Comparison of ENCODE assay signal across 13 mouse cellular contexts in the genomic region with DNA sequence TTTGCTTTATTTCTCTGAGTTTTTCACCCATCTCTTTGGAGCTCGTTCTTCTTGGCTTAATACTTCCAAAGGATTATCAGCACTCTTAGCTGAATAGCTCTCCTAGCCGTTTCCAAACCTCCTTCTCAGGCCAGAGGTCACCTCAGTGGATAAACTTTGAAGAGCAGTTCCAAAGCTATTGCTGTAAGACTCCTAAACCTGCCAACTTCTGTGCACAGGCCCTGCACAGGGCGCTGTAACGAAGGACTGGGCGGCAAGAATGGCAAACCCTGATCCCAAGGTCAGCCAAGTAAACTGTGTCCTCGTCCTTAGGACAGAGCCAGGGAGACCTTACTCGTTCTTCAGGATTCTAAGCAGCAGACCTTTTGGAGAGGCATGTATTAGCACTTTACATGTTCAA. TPM values are rescaled to one million over a fixed set of nuclear protein-coding genes. Genes with fewer than 3 reads are reported as not detected.
DNase-seq lines count a peak whose midpoint lies in the region; ATAC-seq and TF ChIP-seq lines count a peak whose summit lies in the region.
"Had no signal": no experiment of that assay in that cellular context is flagged by ENCODE, and none has a peak within 500 bp of the region (broad histone marks: within the 10 kb centered on the region; RNA-seq: fewer than 3 reads in every experiment).

No protein-coding gene starts in this region.

- H3K27ac ChIP-seq in kidney, embryonic 15.5 days = no peak overlapping the region
- H3K27ac ChIP-seq in heart, embryonic 16.5 days (ENCODE audit: low read length) = peak overlapping the region; percentile 88
- peak overlapping the region; percentile 39; the same call in 1 of the 2 replicates for H3K27ac ChIP-seq in lung, postnatal 0 days (ENCODE audit: low read length)
- no peak overlapping the region for H3K27ac ChIP-seq in hindbrain, embryonic 16.5 days (ENCODE audit: low read depth, low read length)
- H3K27ac ChIP-seq: embryonic facial prominence, embryonic 15.5 days; liver, embryonic 14.5 days had no signal

- no peaks in the 10 kb centered on the region for H3K27me3 ChIP-seq in kidney, embryonic 15.5 days
- H3K27me3 ChIP-seq in heart, embryonic 16.5 days (ENCODE audit: control insufficient read depth, insufficient read depth, low read length) = no peaks in the 10 kb centered on the region
- H3K27me3 ChIP-seq in lung, postnatal 0 days (replicated peaks; ENCODE audit: insufficient read depth, low read length) = no peaks in the 10 kb centered on the region
- no peaks in the 10 kb centered on the region for H3K27me3 ChIP-seq in hindbrain, embryonic 16.5 days (replicated peaks; ENCODE audit: control insufficient read depth, insufficient read depth, low read length)
- H3K27me3 ChIP-seq: embryonic facial prominence, embryonic 15.5 days had no signal

- intact Hi-C loops in left cerebral cortex, postnatal 25 days (cut with DNase I) = no loop called here

- TF ChIP-seq CTCF in lung, postnatal 0 days (IDR thresholded peaks at IDR 0.05) = no peak

- peaks cover 37% of the 10 kb centered on the region for H3K36me3 ChIP-seq in kidney, embryonic 15.5 days
- H3K36me3 ChIP-seq in heart, embryonic 16.5 days (ENCODE audit: control insufficient read depth, insufficient read depth) = peaks cover 10% of the 10 kb centered on the region
- no peaks in the 10 kb centered on the region; the same call in 1 of the 2 replicates for H3K36me3 ChIP-seq in lung, postnatal 0 days (ENCODE audit: insufficient read depth, low read length)
- H3K36me3 ChIP-seq in hindbrain, embryonic 16.5 days (ENCODE audit: control insufficient read depth, insufficient read depth, low read length) = peaks cover 8% of the 10 kb centered on the region

- H3K4me1 ChIP-seq in kidney, embryonic 15.5 days = peaks cover 32% of the 10 kb centered on the region
- H3K4me1 ChIP-seq in heart, embryonic 16.5 days (ENCODE audit: control insufficient read depth, insufficient read depth, low read length) = peaks cover 36% of the 10 kb centered on the region
- H3K4me1 ChIP-seq in lung, postnatal 0 days (ENCODE audit: insufficient read depth, low read depth, low read length) = peaks cover 27% of the 10 kb centered on the region; the same call in 1 of the 2 replicates
- H3K4me1 ChIP-seq in hindbrain, embryonic 16.5 days (ENCODE audit: control insufficient read depth, insufficient read depth, low read depth, low read length) = peaks cover 20% of the 10 kb centered on the region

- H3K9me3 ChIP-seq in kidney, embryonic 15.5 days (replicated peaks) = no peaks in the 10 kb centered on the region
- H3K9me3 ChIP-seq in heart, embryonic 16.5 days (replicated peaks; ENCODE audit: control insufficient read depth, low read length) = no peaks in the 10 kb centered on the region
- H3K9me3 ChIP-seq in lung, postnatal 0 days (ENCODE audit: low read length) = no peaks in the 10 kb centered on the region
- H3K9me3 ChIP-seq in hindbrain, embryonic 16.5 days (ENCODE audit: control insufficient read depth, low read length) = no peaks in the 10 kb centered on the region
- H3K9me3 ChIP-seq: embryonic facial prominence, embryonic 15.5 days had no signal

- TF ChIP-seq EP300 in lung, postnatal 0 days (IDR thresholded peaks at IDR 0.05) = no peak

- no peak for ATAC-seq in kidney, embryonic 15.5 days (replicated peaks; ENCODE audit: low FRiP score)
- peak; percentile 25; the same call in 1 of the 2 replicates for ATAC-seq in heart, embryonic 16.5 days (replicated peaks; ENCODE audit: extremely low read depth, insufficient read depth, low FRiP score)
- no peak for ATAC-seq in lung, postnatal 0 days
- ATAC-seq in hindbrain, embryonic 16.5 days = no peak
- ATAC-seq: CD4-positive, CD25-positive, alpha-beta regulatory T cell, adult 4 months had no signal

- H3K9ac ChIP-seq in kidney, embryonic 15.5 days = no peak overlapping the region
- H3K9ac ChIP-seq in heart, embryonic 16.5 days (ENCODE audit: low read length) = peak overlapping the region; percentile 39; the same call in 1 of the 2 replicates
- no peak overlapping the region for H3K9ac ChIP-seq in lung, postnatal 0 days (replicated peaks; ENCODE audit: low read depth)
- no peak overlapping the region for H3K9ac ChIP-seq in hindbrain, embryonic 16.5 days (ENCODE audit: low read depth, low read length)
- H3K9ac ChIP-seq: embryonic facial prominence, embryonic 15.5 days; liver, embryonic 14.5 days had no signal

- H3K4me2 ChIP-seq in kidney, embryonic 15.5 days = no peak overlapping the region
- peak overlapping the region; percentile 8; the same call in 1 of the 2 replicates for H3K4me2 ChIP-seq in heart, embryonic 16.5 days (ENCODE audit: low read depth, low read length)
- no peak overlapping the region for H3K4me2 ChIP-seq in lung, postnatal 0 days (replicated peaks; ENCODE audit: low read depth, low read length)
- no peak overlapping the region for H3K4me2 ChIP-seq in hindbrain, embryonic 16.5 days (ENCODE audit: low read length)
- H3K4me2 ChIP-seq: embryonic facial prominence, embryonic 15.5 days had no signal

- WGBS in kidney, embryonic 15.5 days = 54% methylated on average over 7 of the region's 7 CpGs
- 29% methylated on average over 7 of the region's 7 CpGs for WGBS in heart, embryonic 16.5 days
- WGBS in lung, postnatal 0 days = 32% methylated on average over 7 of the region's 7 CpGs
- 72% methylated on average over 7 of the region's 7 CpGs for WGBS in hindbrain, embryonic 16.5 days

- peak; percentile 42 for DNase-seq in kidney, adult 18-20 months
- peak; percentile 56 to 70 for DNase-seq in adrenal gland, postnatal 36 days
- peak; percentile 41 for DNase-seq in lung, postnatal 0 days (ENCODE audit: low spot score)
- DNase-seq in right cerebral cortex, postnatal 36 days (ENCODE audit: low spot score in 2 of 2) = no peak
- no peak for DNase-seq in left cerebral cortex, postnatal 25 days (ENCODE audit: low spot score in 2 of 2)
- DNase-seq: midbrain, embryonic 14.5 days; thymus, postnatal 14 days had no signal

- H3K4me3 ChIP-seq in kidney, embryonic 15.5 days (replicated peaks) = no peak overlapping the region
- H3K4me3 ChIP-seq in heart, embryonic 16.5 days (ENCODE audit: low read length) = no peak overlapping the region
- H3K4me3 ChIP-seq in lung, postnatal 0 days (ENCODE audit: low read depth, low read length) = no peak overlapping the region
- no peak overlapping the region for H3K4me3 ChIP-seq in hindbrain, embryonic 16.5 days (ENCODE audit: low read length)
- H3K4me3 ChIP-seq: embryonic facial prominence, embryonic 15.5 days had no signal

RNA-seq across cellular contexts. Expression of a gene that starts 6.0 kb away (rescaled TPM):
- 92.7 and 104 TPM in 2 replicates for polyA plus RNA-seq in kidney, embryonic 15.5 days (2015; fragmentation: Nextera tagmentation; extraction: Ambion mirVana)
- total RNA-seq in adrenal gland, postnatal 36 days (2021) = 100 to 1,000 TPM; 187 to 216 TPM
- polyA plus RNA-seq in heart, embryonic 16.5 days (2015; fragmentation: Nextera tagmentation; extraction: Ambion mirVana) = 144 and 148 TPM in 2 replicates
- polyA plus RNA-seq in lung, postnatal 0 days (2015; fragmentation: Nextera tagmentation; extraction: Ambion mirVana) = 173 and 175 TPM in 2 replicates
- 95.4 and 113 TPM in 2 replicates for polyA plus RNA-seq in hindbrain, embryonic 16.5 days (2015; fragmentation: Nextera tagmentation; extraction: Ambion mirVana)
- 10 to 100 TPM; 65.1 to 68.2 TPM for total RNA-seq in left cerebral cortex, postnatal 25 days (2021)

RNA-seq across cellular contexts. Expression of a gene that starts 46.7 kb away (rescaled TPM):
- polyA plus RNA-seq in kidney, embryonic 15.5 days (2015; fragmentation: Nextera tagmentation; extraction: Ambion mirVana) = 10.4 and 11.4 TPM in 2 replicates
- 1 to 10 TPM; 3.4 to 5.9 TPM for total RNA-seq in adrenal gland, postnatal 36 days (2021)
- 16.6 and 18.0 TPM in 2 replicates for polyA plus RNA-seq in heart, embryonic 16.5 days (2015; fragmentation: Nextera tagmentation; extraction: Ambion mirVana)
- polyA plus RNA-seq in lung, postnatal 0 days (2015; fragmentation: Nextera tagmentation; extraction: Ambion mirVana) = 8.9 and 9.9 TPM in 2 replicates
- 0.26 and 0.31 TPM in 2 replicates for polyA plus RNA-seq in hindbrain, embryonic 16.5 days (2015; fragmentation: Nextera tagmentation; extraction: Ambion mirVana)
- total RNA-seq in left cerebral cortex, postnatal 25 days (2021) = under 1 TPM; 0.18 to 0.28 TPM

Comparison
In these comparisons a context has a peak if more than half of its experiments do, and no peak if none do; other contexts are left out.
1. DNase-seq: peak in kidney, adult 18-20 months (single experiment), adrenal gland, postnatal 36 days (2 of 2) and lung, postnatal 0 days (single experiment); none in right cerebral cortex, postnatal 36 days (0 of 2) and left cerebral cortex, postnatal 25 days (0 of 2).
2. H3K27ac ChIP-seq: peak in heart, embryonic 16.5 days (single experiment) and lung, postnatal 0 days (single experiment); none in kidney, embryonic 15.5 days (single experiment) and hindbrain, embryonic 16.5 days (single experiment).